Mouse (Mus musculus) gastrocnemius, postnatal 10 days (tissue): ENCODE measurements around the gene Agpat3. TPM values are rescaled to one million over a fixed set of nuclear protein-coding genes. Genes with fewer than 3 reads are reported as not detected.
"Not testable (repeated sequence)": the region's sequence is repeated elsewhere in the genome, so short reads cannot be mapped to it uniquely, and the experiment has no call there.

ENCODE experiments used
- DNase-seq: peaks from one replicate; pipeline ENCODE4 v3.0.0; 2021; ENCODE audit warnings: mixed read lengths
- total RNA-seq, 2 experiments: library from RNA; stranded (reverse); gene quantifications; 2 replicates each; pipeline ENCODE4 v1.2.3; 2021

Gene Agpat3
- total RNA-seq, 2 experiments from 2014 or later = 182 to 191 TPM

GRCm38 (mm10) chr10:78361951-78362350 lies 9.7 kb upstream of the Agpat3 start:
- DNase-seq = peak; percentile 45

GRCm38 (mm10) chr10:78360290-78360711 lies 8.0 kb upstream of the Agpat3 start:
- no peak for DNase-seq

- DNase-seq = not testable (repeated sequence)
These were observed 6.7 kb upstream of the Agpat3 start for GRCm38 (mm10) chr10:78358999-78359398.

- no peak for DNase-seq
These were observed 6.0 kb upstream of the Agpat3 start for GRCm38 (mm10) chr10:78358266-78358665.

GRCm38 (mm10) chr10:78357742-78358141 lies 5.5 kb upstream of the Agpat3 start:
- DNase-seq = no peak

- no peak for DNase-seq
These were observed 3.8 kb upstream of the Agpat3 start for GRCm38 (mm10) chr10:78355931-78356593.

GRCm38 (mm10) chr10:78353196-78353595 lies 907 bp upstream of the Agpat3 start:
- DNase-seq = no peak

GRCm38 (mm10) chr10:78352666-78353030 lies 359 bp upstream of the Agpat3 start:
- no peak for DNase-seq

- DNase-seq = no peak
These were observed 764 bp downstream of the Agpat3 start for GRCm38 (mm10) chr10:78351564-78351886.

GRCm38 (mm10) chr10:78350796-78351556 lies 1.3 kb downstream of the Agpat3 start:
- DNase-seq = no peak

GRCm38 (mm10) chr10:78349464-78350165 lies 2.7 kb downstream of the Agpat3 start:
- DNase-seq = no peak

- no peak for DNase-seq
These were observed 4.1 kb downstream of the Agpat3 start for GRCm38 (mm10) chr10:78348211-78348610.

- DNase-seq = no peak
These were observed 4.8 kb downstream of the Agpat3 start for GRCm38 (mm10) chr10:78347486-78347885.

- no peak for DNase-seq
These were observed 6.8 kb downstream of the Agpat3 start for GRCm38 (mm10) chr10:78345466-78345865.

GRCm38 (mm10) chr10:78342091-78342490 lies 10.2 kb downstream of the Agpat3 start:
- DNase-seq = no peak

GRCm38 (mm10) chr10:78338180-78338579 lies 14.1 kb downstream of the Agpat3 start:
- peak; percentile 28 for DNase-seq

- DNase-seq = no peak
These were observed 17.2 kb downstream of the Agpat3 start for GRCm38 (mm10) chr10:78334923-78335561.

- no peak for DNase-seq
These were observed 20.7 kb downstream of the Agpat3 start for GRCm38 (mm10) chr10:78331577-78331976.

- no peak for DNase-seq
These were observed 23.0 kb downstream of the Agpat3 start for GRCm38 (mm10) chr10:78329305-78329704.

- no peak for DNase-seq
These were observed 24.2 kb downstream of the Agpat3 start for GRCm38 (mm10) chr10:78328011-78328575.

- DNase-seq = no peak
These were observed 26.2 kb downstream of the Agpat3 start for GRCm38 (mm10) chr10:78325916-78326647.
